Mouse (Mus musculus) bone marrow macrophage, adult 2 months (primary cell): Measurements from ENCODE around the gene Scgb2a2.
"Not testable (repeated sequence)": the region's sequence is repeated elsewhere in the genome, so short reads cannot be mapped to it uniquely, and the experiment has no call there.

ENCODE experiments used
- CTCF ChIP-seq: IDR thresholded peaks from 2 replicates; pipeline ENCODE4 v1.5.1; 2012; ENCODE audit warnings: low read depth, mild to moderate bottlenecking, low read length, moderate library complexity
- POLR2A ChIP-seq: IDR thresholded peaks from 2 replicates; pipeline ENCODE4 v1.6.1; 2012; ENCODE audit warnings: mild to moderate bottlenecking, low read depth, low read length, borderline replicate concordance

DNA sequence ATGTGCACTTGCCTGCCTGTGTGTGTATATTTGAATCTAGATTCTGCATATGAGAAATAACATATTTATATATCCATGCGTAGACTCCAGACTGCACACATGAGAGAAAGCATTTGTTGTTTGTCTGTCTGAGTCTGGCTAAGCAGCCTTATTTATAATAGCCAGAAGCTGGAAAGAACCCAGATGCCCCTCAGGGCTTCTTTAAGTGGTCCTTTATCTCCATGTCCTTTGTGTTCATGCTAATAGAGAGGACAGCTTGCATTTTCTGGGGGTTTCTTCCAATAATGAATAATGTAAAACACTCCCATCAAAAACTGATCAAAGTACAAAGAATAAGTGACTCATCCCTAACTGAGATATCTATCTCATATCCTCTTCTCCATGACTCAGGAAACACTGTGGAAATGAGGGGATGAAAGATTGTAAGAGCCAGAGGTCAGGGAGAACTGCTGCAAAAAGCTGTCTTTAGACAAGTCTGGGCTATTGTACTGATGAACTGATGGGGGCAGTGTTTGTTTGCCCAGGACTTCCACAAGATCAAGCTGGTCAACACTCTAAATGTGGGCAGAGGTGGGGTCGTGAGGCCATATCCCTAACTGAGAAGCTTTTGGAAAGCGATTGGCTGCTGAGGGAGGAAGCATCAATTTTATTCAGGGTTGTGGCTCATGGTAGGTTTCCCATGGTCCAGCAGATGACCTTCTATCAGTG lies 2.2 kb downstream of the Scgb2a2 start:
- TF ChIP-seq POLR2A, CTCF: not testable (repeated sequence)
